Mouse (Mus musculus) lung, embryonic 14.5 days (tissue): ENCODE data around the gene Mtch1. TPM values are rescaled to one million over a fixed set of nuclear protein-coding genes. Genes with fewer than 3 reads are reported as not detected.

Experiments
- ATAC-seq: fragments of 200-750 bp; cut with Nextera tagmentation; 2 replicates; pipeline ENCODE4 v1.8.0; 2017; ENCODE audit warnings: mild to moderate bottlenecking, moderate TSS enrichment, moderate library complexity; ENCODE audit not compliant: insufficient read depth
- DNase-seq: peaks from one replicate; pipeline ENCODE4 v3.0.0-alpha.2; 2015
- H3K27ac ChIP-seq: fragments of 300-500 bp; sonication (generic); 2 replicates; pipeline ENCODE4 v1.5.1; 2014; ENCODE audit warnings: low read depth, mild to moderate bottlenecking, moderate library complexity
- H3K27me3 ChIP-seq: fragments of 300-500 bp; sonication (generic); 2 replicates; pipeline ENCODE4 v1.6.1; 2014; ENCODE audit warnings: low read length, control low read depth; ENCODE audit not compliant: insufficient read depth
- H3K36me3 ChIP-seq: fragments of 300-500 bp; sonication (generic); 2 replicates; pipeline ENCODE4 v1.6.1; 2014; ENCODE audit warnings: control low read depth; ENCODE audit not compliant: insufficient read depth
- H3K4me1 ChIP-seq: fragments of 300-500 bp; sonication (generic); 2 replicates; pipeline ENCODE4 v1.6.1; 2014; ENCODE audit warnings: antibody characterized with exemption, control low read depth; ENCODE audit not compliant: insufficient read depth
- H3K4me2 ChIP-seq: fragments of 300-500 bp; sonication (generic); 2 replicates; pipeline ENCODE4 v1.6.1; 2014; ENCODE audit warnings: mild to moderate bottlenecking
- H3K4me3 ChIP-seq: fragments of 300-500 bp; sonication (generic); 2 replicates; pipeline ENCODE4 v1.5.1; 2014; ENCODE audit warnings: low read depth, low read length
- H3K9ac ChIP-seq: fragments of 300-500 bp; sonication (generic); 2 replicates; pipeline ENCODE4 v1.6.1; 2014
- H3K9me3 ChIP-seq: fragments of 300-500 bp; sonication (generic); 2 replicates; pipeline ENCODE4 v1.6.1; 2016; ENCODE audit warnings: low read depth, low read length, control low read depth
- CTCF ChIP-seq: IDR thresholded peaks from 2 replicates; pipeline ENCODE4 v1.5.1; 2016; ENCODE audit warnings: antibody characterized with exemption, low read depth
- WGBS: fragments of 180-500 bp; shearing (Covaris S2); extraction: QIAGEN DNeasy Blood & Tissue Kit; methylation state at CpG from one replicate; pipeline ENCODE4 v1.1.7; 2014; 5-methylcytosine and 5-hydroxymethylcytosine counted together
- polyA plus RNA-seq: library from polyadenylated mRNA; unstranded; fragments of >200 nt; fragmentation: Nextera tagmentation; extraction: Ambion mirVana; gene quantifications from 2 replicates; pipeline ENCODE4 v1.2.1, GENCODE M21; 2014

Gene Mtch1
- polyA plus RNA-seq, 1 experiment from 2014 or later = 395 TPM

GRCm38 (mm10) chr17:29282216-29282952, 65.3 kb downstream of the Mtch1 start:
- ATAC-seq = no peak
- no peaks in the 10 kb centered on the region for H3K9me3 ChIP-seq
- no peak overlapping the region for H3K4me3 ChIP-seq
- H3K9ac ChIP-seq = no peak overlapping the region
- no peak overlapping the region for H3K27ac ChIP-seq
- H3K27me3 ChIP-seq = no peaks in the 10 kb centered on the region
- H3K4me2 ChIP-seq = no peak overlapping the region
- 63% methylated on average over 21 of the region's 21 CpGs for WGBS
- H3K4me1 ChIP-seq = no peaks in the 10 kb centered on the region
- DNase-seq = no peak
- peaks cover 34% of the 10 kb centered on the region; the same call in 1 of the 2 replicates for H3K36me3 ChIP-seq
- no peak for TF ChIP-seq CTCF

Other genes with a start within 250 kb of the Mtch1 start
- gene Rab44, start 233.8 kb downstream of the Mtch1 start, polyA plus RNA-seq = 0.46 and 1.1 TPM in 2 replicates
- 6.7 and 6.9 TPM in 2 replicates for gene Cpne5, start 109.8 kb downstream of the Mtch1 start, polyA plus RNA-seq
- 158 and 162 TPM in 2 replicates for gene Ppil1, start 83.7 kb downstream of the Mtch1 start, polyA plus RNA-seq
- 68.9 and 71.1 TPM in 2 replicates for gene BC004004, start 79.1 kb downstream of the Mtch1 start, polyA plus RNA-seq
- 0.14 TPM in 2 replicates for gene Pi16, start 30.3 kb downstream of the Mtch1 start, polyA plus RNA-seq
- gene Fgd2, start 13.0 kb upstream of the Mtch1 start, polyA plus RNA-seq = 15.7 and 19.2 TPM in 2 replicates
- 14.1 and 16.0 TPM in 2 replicates for gene Pim1, start 142.8 kb upstream of the Mtch1 start, polyA plus RNA-seq
- not detected in 2 replicates for gene Gm17657, start 201.7 kb upstream of the Mtch1 start, polyA plus RNA-seq
- gene Tbc1d22b, start 201.9 kb upstream of the Mtch1 start, polyA plus RNA-seq = 17.4 TPM in 2 replicates
- gene Tmem217, start 204.5 kb upstream of the Mtch1 start, polyA plus RNA-seq = 0.43 and 0.46 TPM in 2 replicates